Mouse (Mus musculus) thymus, adult 2 months (tissue): ENCODE results near the gene Sstr2. TPM values are rescaled to one million over a fixed set of nuclear protein-coding genes. Genes with fewer than 3 reads are reported as not detected.
A peak's percentile ranks its signal among the peaks of the same experiment; 100 is the strongest.

ENCODE experiments used
- DNase-seq: peaks from one replicate; pipeline ENCODE4 v3.0.0; 2021
- H3K27ac ChIP-seq: fragments of 200-500 bp; 2 replicates; pipeline ENCODE4 v1.5.1; 2012; ENCODE audit warnings: low read length, control low read depth; ENCODE audit not compliant: control insufficient read depth, insufficient read depth
- H3K27me3 ChIP-seq: fragments of 200-500 bp; 2 replicates; pipeline ENCODE4 v1.6.1; 2012; ENCODE audit warnings: mild to moderate bottlenecking, low read length, moderate library complexity, mixed read lengths; ENCODE audit not compliant: control insufficient read depth, insufficient read depth
- H3K36me3 ChIP-seq: fragments of 200-500 bp; 2 replicates; pipeline ENCODE4 v1.6.1; 2012; ENCODE audit warnings: mild to moderate bottlenecking, low read length, moderate library complexity; ENCODE audit not compliant: control insufficient read depth, insufficient read depth
- H3K4me1 ChIP-seq: fragments of 200-500 bp; replicated peaks from 2 replicates; pipeline ENCODE4 v1.6.1; 2012; ENCODE audit warnings: low read length; ENCODE audit not compliant: control insufficient read depth, insufficient read depth
- H3K4me3 ChIP-seq: fragments of 200-500 bp; 2 replicates; pipeline ENCODE4 v1.5.1; 2012; ENCODE audit warnings: mild to moderate bottlenecking, low read length, control low read depth, moderate library complexity; ENCODE audit not compliant: control insufficient read depth, insufficient read depth
- CTCF ChIP-seq: fragments of 200-500 bp; IDR thresholded peaks from 2 replicates; pipeline ENCODE4 v1.5.1; 2012; ENCODE audit warnings: mild to moderate bottlenecking, control low read depth, low read length, moderate library complexity, borderline replicate concordance; ENCODE audit not compliant: control insufficient read depth, poor library complexity, insufficient read depth; ENCODE audit errors: extremely low read depth
- POLR2A ChIP-seq: fragments of 200-500 bp; IDR thresholded peaks from 2 replicates; pipeline ENCODE4 v1.6.1; 2012; ENCODE audit warnings: mild to moderate bottlenecking, low read length, control low read depth, moderate library complexity; ENCODE audit not compliant: control insufficient read depth, poor library complexity, insufficient read depth; ENCODE audit errors: extremely low read depth
- WGBS: fragments of 180-500 bp; shearing (Covaris S2); methylation state at CpG from one replicate; pipeline ENCODE4 v1.1.7; 2018; 5-methylcytosine and 5-hydroxymethylcytosine counted together
- polyA plus RNA-seq: library from polyadenylated mRNA; depleted of rRNA; stranded (reverse); fragments of >200 nt; gene quantifications from 2 replicates; pipeline ENCODE4 v1.2.3, GENCODE M21; 2012

Sstr2 gene
- polyA plus RNA-seq, 1 experiment: 4.9 TPM

DNA sequence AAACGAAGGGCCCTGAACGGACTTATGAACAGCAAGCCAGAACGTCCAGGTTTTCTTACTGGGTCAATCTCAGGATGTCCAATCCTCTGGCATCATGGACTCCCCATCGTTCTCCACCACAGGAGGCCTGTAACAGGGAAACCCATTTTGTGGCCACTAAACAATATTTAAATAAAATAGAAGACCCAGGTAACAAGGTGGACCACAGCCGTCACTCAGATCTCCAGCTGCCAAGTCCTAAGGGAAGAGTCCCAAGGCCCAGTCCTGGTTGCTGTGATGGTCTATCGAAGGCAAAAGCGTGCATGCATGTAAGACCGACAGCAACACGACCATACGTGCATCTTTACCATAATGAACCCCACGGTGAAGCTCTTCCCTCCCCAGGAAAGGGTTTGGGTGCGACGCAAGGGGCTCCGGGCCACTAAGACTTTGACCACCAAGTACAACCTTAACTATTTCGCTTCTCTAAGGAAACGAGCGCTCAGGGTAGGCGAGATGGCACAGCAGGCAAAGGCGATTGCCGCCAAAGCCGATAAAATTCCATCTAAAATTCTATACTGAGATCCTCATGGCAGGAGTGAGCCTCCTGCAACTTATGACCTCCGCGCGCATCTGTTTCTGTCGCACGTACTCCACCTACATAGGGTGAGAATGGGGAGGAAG, 29.7 kb downstream of the Sstr2 start, which contains the start of gene Cog1:
TSS of gene Cog1 (plus strand) at position 480 of the 663 bp plus-strand sequence.
- peaks cover 14% of the 10 kb centered on the region for H3K4me1 ChIP-seq
- H3K27me3 ChIP-seq: no peaks in the 10 kb centered on the region
- no peak for DNase-seq
- no peak for TF ChIP-seq POLR2A
- no peak for TF ChIP-seq CTCF
- peak within 1 kb of the TSS; percentile 28; the same call in 1 of the 2 replicates for H3K27ac ChIP-seq
- H3K4me3 ChIP-seq: peak within 1 kb of the TSS; percentile 82
- 57% methylated on average over 26 of the region's 26 CpGs for WGBS
- peaks cover 16% of the 10 kb centered on the region for H3K36me3 ChIP-seq

DNA sequence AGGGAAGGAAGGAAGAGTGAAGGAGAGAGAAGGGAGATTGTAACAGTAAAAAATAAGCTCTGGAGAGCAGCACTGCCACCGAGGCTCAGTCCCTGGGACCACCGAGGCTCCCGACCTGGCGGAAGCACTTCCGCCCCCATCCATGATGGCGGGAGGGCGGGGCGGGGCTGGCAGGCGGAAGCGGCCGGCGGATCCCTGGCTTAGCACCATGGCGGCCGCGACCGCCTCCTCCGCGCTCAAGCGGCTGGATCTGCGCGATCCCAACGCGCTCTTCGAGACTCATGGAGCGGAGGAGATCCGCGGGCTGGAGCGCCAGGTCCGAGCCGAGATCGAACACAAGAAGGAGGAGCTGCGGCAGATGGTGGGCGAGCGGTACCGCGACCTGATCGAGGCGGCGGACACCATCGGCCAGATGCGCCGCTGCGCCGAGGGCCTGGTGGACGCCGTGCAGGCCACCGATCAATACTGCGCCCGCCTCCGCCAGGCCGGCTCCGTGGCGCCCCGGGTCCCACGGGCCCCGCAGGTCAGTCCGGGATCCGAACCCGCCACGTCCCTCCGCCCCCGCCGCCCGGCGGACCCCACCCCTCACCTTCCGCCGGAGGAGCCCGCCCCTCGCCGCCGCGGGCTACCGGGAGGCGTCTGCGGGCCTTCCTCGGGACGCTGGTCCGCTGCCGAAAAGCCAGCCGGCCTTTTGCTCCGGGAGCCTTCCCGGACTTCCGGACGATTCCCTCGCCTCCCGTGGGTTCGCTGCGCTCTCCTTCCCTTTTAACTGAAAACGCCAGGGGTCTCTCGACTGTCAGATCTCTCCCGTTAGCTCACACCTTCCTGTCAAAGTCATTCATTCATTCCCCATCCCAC, 30.4 kb downstream of the Sstr2 start, which contains the start of gene Slc39a11:
TSS of gene Slc39a11 (minus strand) at position 727 of the 858 bp plus-strand sequence.
- peak within 1 kb of the TSS; percentile 28; the same call in 1 of the 2 replicates for H3K27ac ChIP-seq
- H3K27me3 ChIP-seq: no peaks in the 10 kb centered on the region
- peak; percentile 72 for DNase-seq
- TF ChIP-seq CTCF: no peak
- no peak for TF ChIP-seq POLR2A
- WGBS: under 1% methylated on average over 90 of the region's 91 CpGs
- H3K36me3 ChIP-seq: peaks cover 24% of the 10 kb centered on the region
- peaks cover 14% of the 10 kb centered on the region for H3K4me1 ChIP-seq
- H3K4me3 ChIP-seq: peak within 1 kb of the TSS; percentile 82

DNA sequence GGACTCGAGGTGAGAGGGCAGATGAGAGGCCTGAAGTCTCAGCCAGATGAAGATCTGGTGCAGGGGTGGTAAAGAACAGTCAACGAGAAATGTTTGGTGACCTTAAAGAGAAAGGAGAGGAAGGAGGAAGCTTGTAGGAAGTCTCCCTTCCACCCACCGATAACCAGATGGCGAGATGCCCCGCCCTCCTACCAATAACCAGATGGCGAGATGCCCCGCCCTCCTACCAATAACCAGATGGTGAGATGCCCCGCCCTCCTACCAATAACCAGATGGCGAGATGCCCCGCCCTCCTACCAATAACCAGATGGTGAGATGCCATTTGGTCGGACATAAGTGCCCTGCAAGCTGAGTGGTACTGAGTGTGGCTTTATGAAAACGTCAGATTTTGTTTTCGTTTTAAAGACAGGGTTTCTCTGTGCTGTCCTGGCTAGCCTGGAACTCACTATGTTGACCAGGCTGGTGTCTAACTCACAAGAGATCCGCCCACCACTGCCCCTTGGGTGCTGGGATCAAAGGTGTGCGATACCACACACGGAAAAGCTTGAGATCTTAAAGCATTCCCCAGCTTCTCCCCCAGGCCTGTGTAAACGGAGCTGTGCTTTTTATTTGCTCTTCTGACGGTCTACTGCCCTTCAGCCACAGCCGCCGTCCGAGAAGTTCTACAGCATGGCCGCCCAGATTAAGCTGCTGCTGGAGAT, 32.2 kb downstream of the Sstr2 start:
- TF ChIP-seq POLR2A (no peak), CTCF (no peak)
- no peaks in the 10 kb centered on the region for H3K27me3 ChIP-seq
- H3K36me3 ChIP-seq: peaks cover 41% of the 10 kb centered on the region
- H3K27ac ChIP-seq: no peak overlapping the region
- H3K4me3 ChIP-seq: no peak overlapping the region
- WGBS: 87% methylated on average over 22 of the region's 22 CpGs
- no peak for DNase-seq
- H3K4me1 ChIP-seq: peaks cover 14% of the 10 kb centered on the region

DNA sequence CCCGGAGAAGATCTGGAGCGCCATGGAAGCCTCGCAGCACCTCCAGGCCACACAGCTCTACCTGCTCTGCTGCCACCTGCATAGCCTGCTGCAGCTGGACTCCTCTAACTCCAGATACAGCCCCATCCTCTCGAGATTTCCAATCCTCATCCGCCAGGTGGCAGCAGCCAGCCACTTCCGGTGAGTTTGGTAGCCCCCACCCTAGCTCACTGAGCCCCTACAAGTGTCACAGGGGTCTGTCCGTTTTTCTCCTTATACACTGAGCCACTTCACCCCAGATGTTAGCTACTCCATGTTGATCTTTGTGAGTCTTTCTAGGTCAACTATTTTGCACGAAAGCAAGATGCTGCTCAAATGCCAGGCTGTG, 32.7 kb downstream of the Sstr2 start:
- peak; percentile 49 for DNase-seq
- no peaks in the 10 kb centered on the region for H3K27me3 ChIP-seq
- TF ChIP-seq CTCF (0 out of 2 replicates have a peak, but pooled peaks have one; percentile 29), POLR2A (no peak)
- H3K4me3 ChIP-seq: no peak overlapping the region
- H3K27ac ChIP-seq: no peak overlapping the region
- peaks cover 14% of the 10 kb centered on the region for H3K4me1 ChIP-seq
- WGBS: 70% methylated on average over 8 of the region's 8 CpGs
- H3K36me3 ChIP-seq: peaks cover 47% of the 10 kb centered on the region

DNA sequence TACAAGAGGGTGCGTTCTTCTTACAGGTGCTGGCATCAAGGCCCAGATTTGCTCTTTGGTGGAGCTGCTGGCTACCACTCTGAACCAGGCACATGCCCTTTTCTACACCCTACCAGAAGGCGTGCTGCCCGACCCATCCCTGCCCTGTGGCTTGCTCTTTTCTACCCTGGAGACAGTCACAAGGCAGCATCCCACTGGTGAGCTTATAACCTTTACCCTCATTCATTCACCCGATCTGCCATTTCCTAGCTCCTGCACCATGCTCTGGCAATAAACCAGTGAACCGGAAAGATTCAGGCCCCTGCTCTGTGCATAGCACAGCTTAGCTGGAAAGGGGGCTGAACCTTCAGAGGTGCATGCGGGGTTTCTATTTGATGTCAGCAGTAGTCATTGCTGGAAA, 33.4 kb downstream of the Sstr2 start:
- Histone ChIP-seq H3K27me3 (no peaks in the 10 kb centered on the region), H3K4me3 (no peak overlapping the region), H3K27ac (no peak overlapping the region), H3K4me1 (peaks cover 14% of the 10 kb centered on the region), H3K36me3 (peaks cover 53% of the 10 kb centered on the region)
- no peak for TF ChIP-seq CTCF
- no peak for TF ChIP-seq POLR2A
- no peak for DNase-seq
- 95% methylated on average over 6 of the region's 6 CpGs for WGBS

DNA sequence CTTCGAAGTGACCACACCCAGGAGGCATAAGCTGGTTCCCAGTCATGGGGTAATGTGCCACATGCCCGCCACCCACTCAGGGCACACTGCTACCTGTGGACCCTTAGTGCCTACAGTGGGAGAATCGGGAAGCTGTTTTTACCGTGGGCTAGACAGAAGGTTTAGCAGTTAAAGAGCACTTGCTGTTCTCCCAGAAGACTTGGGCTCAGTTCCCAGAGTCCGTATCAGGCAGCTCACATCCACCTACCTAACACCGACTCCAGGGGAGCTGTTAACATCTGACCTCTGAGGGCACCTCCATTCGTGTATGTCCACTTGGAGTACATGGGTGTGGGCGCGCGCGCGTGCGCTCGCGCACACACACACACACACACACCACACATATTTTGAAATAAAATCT, 35.0 kb downstream of the Sstr2 start:
- TF ChIP-seq POLR2A (no peak), CTCF (no peak)
- H3K4me3 ChIP-seq: no peak overlapping the region
- no peak for DNase-seq
- peaks cover 66% of the 10 kb centered on the region for H3K36me3 ChIP-seq
- 97% methylated on average over 15 of the region's 15 CpGs for WGBS
- peaks cover 6% of the 10 kb centered on the region for H3K4me1 ChIP-seq
- H3K27me3 ChIP-seq: no peaks in the 10 kb centered on the region
- H3K27ac ChIP-seq: no peak overlapping the region
